Mouse (Mus musculus) Patski (cell line): ENCODE measurements around the gene Mettl27. TPM values are rescaled to one million over a fixed set of nuclear protein-coding genes. Genes with fewer than 3 reads are reported as not detected.
A peak's percentile ranks its signal among the peaks of the same experiment; 100 is the strongest.
"Not testable (repeated sequence)": the region's sequence is repeated elsewhere in the genome, so short reads cannot be mapped to it uniquely, and the experiment has no call there.

Experiments
- ATAC-seq: fragments of 100-300 bp; one replicate; pipeline ENCODE4 v1.8.0; 2021
- CTCF ChIA-PET: fragments of 350-600 bp; sonication (Branson Sonifier 250); formaldehyde crosslinking; loops from one replicate; lab custom pipeline; 2022; ENCODE audit warnings: inconsistent platforms; lab: Charles Lee
- POLR2A ChIA-PET: fragments of 350-600 bp; sonication (Branson Sonifier 250); formaldehyde crosslinking; loops from one replicate; lab custom pipeline; 2022; ENCODE audit warnings: antibody characterized with exemption, inconsistent platforms; lab: Charles Lee
- DNase-seq: peaks from one replicate; pipeline ENCODE4 v3.0.0-alpha.2; 2011; ENCODE audit warnings: low read depth, low spot score
- H3K27me3 ChIP-seq: fragments of 371-371 bp; one replicate; pipeline ENCODE4 v1.5.1; 2021
- CTCF ChIP-seq: fragments of 100-300 bp; IDR thresholded peaks from one replicate; pipeline ENCODE4 v1.5.1; 2021
- in situ Hi-C: fragments of 300-500 bp; cut with MboI; formaldehyde crosslinking; loops from 3 replicates; pipeline ENCODE4 v1.11.1; 2018; ENCODE audit warnings: low pct_unique_long_range_greater_than_20kb, mixed read lengths
- polyA plus RNA-seq: library from polyadenylated mRNA; unstranded; gene quantifications from one replicate; pipeline ENCODE4 v1.2.3, GENCODE M21; 2021

Mettl27 gene
- polyA plus RNA-seq, 1 experiment from 2014 or later: 27.5 TPM

DNA sequence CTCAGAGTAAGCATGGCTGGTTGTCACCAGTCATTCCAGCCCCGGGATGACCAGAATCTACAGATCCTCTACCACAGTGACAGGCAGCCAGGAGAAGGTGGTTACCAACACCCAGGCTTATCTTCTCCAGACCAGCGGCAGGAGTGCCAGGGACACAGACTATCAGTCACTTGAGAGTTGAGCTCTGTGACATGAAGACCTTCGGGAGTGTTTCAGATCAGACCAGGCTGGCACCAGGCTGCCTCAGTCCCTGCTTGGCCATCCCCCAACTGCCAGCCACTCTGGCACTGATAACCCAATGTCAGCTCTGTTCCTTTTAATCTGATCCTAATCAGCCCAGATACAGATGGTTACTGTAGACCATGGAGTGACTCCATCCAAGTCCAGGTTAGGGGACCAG is 13.1 kb upstream of the Mettl27 start:
- in situ Hi-C loops: loop anchor here (5.0 to 10.0 kb wide), 2 partner anchors 48 to 366 kb away; no protein-coding TSS in a partner anchor
- H3K27me3 ChIP-seq: no peaks in the 10 kb centered on the region
- POLR2A ChIA-PET: interaction anchor here (1.0 kb wide), 1 partner anchor 10 kb away, joined by 3 read pairs; no protein-coding TSS in a partner anchor
- TF ChIP-seq CTCF: no peak
- DNase-seq: no peak
- ATAC-seq: no peak
- CTCF ChIA-PET: interaction anchor here (1.2 to 5.5 kb wide), 5 partner anchors 11 to 47 kb away, joined by 3 to 28 read pairs (median 6); no protein-coding TSS in a partner anchor

GRCm38 (mm10) chr5:134920106-134920687 is 12.0 kb upstream of the Mettl27 start:
- ATAC-seq: no peak
- no peak for DNase-seq
- no peaks in the 10 kb centered on the region for H3K27me3 ChIP-seq
- TF ChIP-seq CTCF: no peak
- CTCF ChIA-PET: interaction anchor here (1.2 to 5.5 kb wide), 5 partner anchors 10 to 46 kb away, joined by 3 to 28 read pairs (median 5); no protein-coding TSS in a partner anchor
- in situ Hi-C loops: no loop called here
- POLR2A ChIA-PET: interaction anchor here (0.6 to 1.2 kb wide), 2 partner anchors 11 to 46 kb away, joined by 3 to 5 read pairs; no protein-coding TSS in a partner anchor

DNA sequence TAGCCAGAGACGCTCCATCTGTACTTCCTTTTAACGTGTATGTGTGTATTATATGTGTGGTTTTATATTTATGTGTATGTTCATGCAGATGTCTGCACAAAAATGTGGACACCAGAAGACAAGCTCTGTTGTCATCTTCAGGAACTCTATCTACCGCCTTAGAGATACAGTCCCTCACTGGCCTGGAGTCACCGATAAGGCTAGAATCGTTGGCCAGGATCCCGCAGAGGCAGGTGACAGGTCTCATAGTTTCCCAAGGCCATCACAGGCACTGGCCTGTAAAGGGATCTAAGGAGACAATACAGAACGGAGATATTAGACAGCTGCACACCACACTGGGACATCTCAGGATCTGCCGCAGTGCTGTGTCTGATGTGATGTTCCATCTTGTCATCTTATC is 11.1 kb upstream of the Mettl27 start:
- ATAC-seq: no peak
- ChIA-PET CTCF (interaction anchor here (1.4 to 5.5 kb wide), 3 partner anchors 10 to 45 kb away, joined by 4 to 28 read pairs (median 5); no protein-coding TSS in a partner anchor), POLR2A (interaction anchor here (1.2 kb wide), 1 partner anchor 45 kb away, joined by 3 read pairs; no protein-coding TSS in a partner anchor)
- DNase-seq: no peak
- H3K27me3 ChIP-seq: no peaks in the 10 kb centered on the region
- no peak for TF ChIP-seq CTCF
- in situ Hi-C loops: no loop called here

DNA sequence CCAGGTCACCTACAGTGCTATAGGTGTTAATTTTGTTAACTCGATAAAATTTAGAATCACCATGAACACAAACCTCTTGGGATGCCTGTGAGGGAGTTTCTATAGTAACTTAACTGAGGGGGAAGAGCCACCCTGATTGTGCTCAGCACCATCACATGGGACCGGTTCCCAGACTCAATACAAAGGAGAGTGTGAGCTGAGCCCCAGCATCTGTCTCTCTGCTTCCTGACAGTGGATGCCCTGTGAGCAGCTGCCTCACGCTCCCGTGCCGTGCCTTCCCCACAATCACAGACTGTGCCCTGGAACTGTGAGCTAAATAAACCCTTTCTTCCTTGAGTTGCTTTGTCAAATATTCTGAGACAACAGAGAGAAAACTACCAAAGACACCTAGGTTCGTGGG is 9.0 kb upstream of the Mettl27 start:
- no peaks in the 10 kb centered on the region for H3K27me3 ChIP-seq
- DNase-seq: no peak
- no peak for TF ChIP-seq CTCF
- in situ Hi-C loops: no loop called here
- no peak for ATAC-seq
- CTCF ChIA-PET: interaction anchor here (1.2 to 2.8 kb wide), 2 partner anchors 15 to 42 kb away, joined by 3 to 10 read pairs; no protein-coding TSS in a partner anchor
- POLR2A ChIA-PET: no interaction called here

- ATAC-seq (no peak), DNase-seq (no peak)
- ChIA-PET POLR2A (interaction anchor here (0.5 kb wide), 1 partner anchor 174 kb away, joined by 3 read pairs; no protein-coding TSS in a partner anchor), CTCF (interaction anchor here (1.7 kb wide), 1 partner anchor 39 kb away, joined by 4 read pairs; no protein-coding TSS in a partner anchor)
- H3K27me3 ChIP-seq: no peaks in the 10 kb centered on the region
- TF ChIP-seq CTCF: no peak
- in situ Hi-C loops: no loop called here
Measured at GRCm38 (mm10) chr5:134926726-134927125, 5.4 kb upstream of the Mettl27 start.

DNA sequence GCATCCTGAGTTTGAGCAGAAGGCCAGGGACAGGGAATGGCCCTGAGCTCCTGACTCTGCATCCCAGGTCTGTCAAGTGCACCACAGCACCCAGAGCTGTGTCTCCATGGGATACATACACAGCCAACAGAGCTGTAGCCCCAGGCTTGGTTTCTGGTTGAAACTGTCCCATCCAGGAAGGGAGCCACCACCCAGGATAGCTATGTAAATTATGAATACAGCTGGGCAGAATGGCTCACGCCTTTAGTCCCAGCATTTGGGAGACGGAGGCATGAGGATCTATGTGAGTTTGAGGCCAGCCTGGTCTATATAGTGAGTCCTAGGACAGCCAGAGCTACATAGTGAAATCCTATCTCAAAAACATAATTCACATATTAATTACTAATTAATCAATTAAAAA is 2.2 kb upstream of the Mettl27 start:
- ChIA-PET CTCF (interaction anchor here (1.5 to 2.5 kb wide), 4 partner anchors 8 to 35 kb away, joined by 4 to 10 read pairs (median 5); partner anchors contain the start of gene Tmem270), POLR2A (interaction anchor here (1.3 kb wide), 1 partner anchor 12 kb away, joined by 4 read pairs; no protein-coding TSS in a partner anchor)

DNA sequence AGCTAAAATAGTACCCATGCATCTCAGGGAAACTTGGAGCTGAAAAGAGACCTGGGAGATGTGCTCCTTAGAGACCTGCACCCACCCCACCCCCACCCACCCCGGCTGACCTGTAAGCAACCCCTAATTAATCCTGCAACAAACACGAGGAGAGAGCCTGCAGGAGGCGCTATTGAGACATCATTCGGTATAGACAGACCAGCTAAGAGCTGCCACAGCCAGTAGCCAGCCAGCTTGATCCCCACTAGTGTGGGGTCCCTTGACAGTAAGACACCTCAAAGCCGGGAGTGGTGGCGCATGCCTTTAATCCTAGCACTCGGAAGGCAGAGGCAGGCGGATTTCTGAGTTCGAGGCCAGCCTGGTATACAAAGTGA is 722 bp downstream of the Mettl27 start:
- no peak for TF ChIP-seq CTCF
- in situ Hi-C loops: no loop called here
- H3K27me3 ChIP-seq: no peaks in the 10 kb centered on the region
- ATAC-seq (peak; percentile 58), DNase-seq (peak; percentile 60)
- POLR2A ChIA-PET: interaction anchor here (0.6 to 2.6 kb wide), 2 partner anchors 30 to 955 kb away, joined by 4 to 17 read pairs; partner anchors contain the start of gene Hspb1
- CTCF ChIA-PET: interaction anchor here (0.7 to 6.4 kb wide), 8 partner anchors 16 to 82 kb away, joined by 3 to 86 read pairs (median 4); no protein-coding TSS in a partner anchor

More for the DNA sequence above, 2.2 kb upstream of the Mettl27 start:
- H3K27me3 ChIP-seq: no peaks in the 10 kb centered on the region
- TF ChIP-seq CTCF: no peak
- in situ Hi-C loops: no loop called here
- no peak for ATAC-seq
- no peak for DNase-seq

DNA sequence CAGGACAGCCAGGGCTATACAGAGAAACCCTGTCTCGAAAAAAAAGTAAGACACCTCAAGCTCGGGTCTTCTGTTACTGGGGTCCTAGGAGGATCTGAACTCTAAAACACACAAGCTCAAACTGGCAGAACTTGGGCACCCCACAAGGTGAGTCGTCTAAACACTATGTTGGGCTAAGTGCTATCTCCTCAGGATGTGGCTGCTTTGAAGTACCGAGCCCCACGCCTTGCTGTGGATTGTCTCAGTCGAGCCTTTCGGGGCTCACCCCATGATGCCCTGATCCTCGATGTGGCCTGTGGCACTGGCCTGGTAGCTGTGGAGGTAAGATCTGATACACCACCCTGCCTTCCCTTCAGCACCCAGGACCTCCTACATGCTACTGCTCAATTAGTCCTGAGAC is 1.1 kb downstream of the Mettl27 start:
- H3K27me3 ChIP-seq: no peaks in the 10 kb centered on the region
- no peak for TF ChIP-seq CTCF
- DNase-seq: no peak
- in situ Hi-C loops: no loop called here
- POLR2A ChIA-PET: interaction anchor here (2.6 kb wide), 1 partner anchor 30 kb away, joined by 17 read pairs; no protein-coding TSS in a partner anchor
- CTCF ChIA-PET: interaction anchor here (1.1 to 6.4 kb wide), 9 partner anchors 13 to 82 kb away, joined by 3 to 86 read pairs (median 5); partner anchors contain the start of gene Cldn4
- no peak for ATAC-seq

DNA sequence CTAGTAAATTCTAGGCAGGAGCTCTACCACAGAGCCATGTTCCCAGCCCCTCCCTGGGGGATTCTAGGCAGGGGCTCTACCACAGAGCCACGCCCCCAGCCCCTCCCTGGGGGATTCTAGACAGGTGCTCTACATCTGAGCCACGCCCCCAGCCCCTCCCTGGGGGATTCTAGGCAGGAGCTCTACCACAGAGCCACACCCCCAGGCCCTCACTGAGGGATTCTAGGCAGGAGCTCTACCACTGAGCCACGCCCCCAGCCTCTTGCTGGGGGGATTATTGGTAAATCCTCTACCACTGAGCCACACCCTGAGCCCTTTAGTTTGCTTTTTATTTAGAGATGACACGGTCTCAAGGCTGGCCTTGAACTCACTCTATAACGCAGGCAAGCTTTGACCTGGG is 1.5 kb downstream of the Mettl27 start:
- ATAC-seq, in situ Hi-C loops, H3K27me3 ChIP-seq, DNase-seq: not testable (repeated sequence)
- ChIA-PET POLR2A (interaction anchor here (1.0 to 2.6 kb wide), 2 partner anchors 21 to 30 kb away, joined by 4 to 17 read pairs; no protein-coding TSS in a partner anchor), CTCF (interaction anchor here (0.9 to 6.4 kb wide), 8 partner anchors 11 to 82 kb away, joined by 3 to 86 read pairs (median 4); partner anchors contain the start of gene Cldn4)

- no peak for ATAC-seq
- TF ChIP-seq CTCF: no peak
- POLR2A ChIA-PET: interaction anchor here (1.0 to 2.6 kb wide), 2 partner anchors 20 to 29 kb away, joined by 4 to 17 read pairs; no protein-coding TSS in a partner anchor
- DNase-seq: no peak
- no peaks in the 10 kb centered on the region for H3K27me3 ChIP-seq
- CTCF ChIA-PET: interaction anchor here (1.1 to 6.4 kb wide), 3 partner anchors 12 to 28 kb away, joined by 6 to 86 read pairs (median 10); partner anchors contain the start of gene Cldn4
- in situ Hi-C loops: no loop called here
Measured at GRCm38 (mm10) chr5:134934666-134935065, 2.5 kb downstream of the Mettl27 start.
